Mouse (Mus musculus) hindbrain, postnatal 0 days (tissue): ENCODE measurements around the gene Il17a. TPM values are rescaled to one million over a fixed set of nuclear protein-coding genes. Genes with fewer than 3 reads are reported as not detected.

Experiments used
- ATAC-seq: fragments of 200-750 bp; cut with Nextera tagmentation; 2 replicates; pipeline ENCODE4 v1.8.0; 2017; ENCODE audit warnings: mild to moderate bottlenecking, moderate TSS enrichment, moderate library complexity
- DNase-seq: peaks from one replicate; pipeline ENCODE4 v3.0.0-alpha.2; 2015; ENCODE audit warnings: low spot score
- H3K27ac ChIP-seq: fragments of 300-500 bp; sonication (generic); 2 replicates; pipeline ENCODE4 v1.5.1; 2014; ENCODE audit warnings: mild to moderate bottlenecking
- H3K27me3 ChIP-seq: fragments of 300-500 bp; sonication (generic); 2 replicates; pipeline ENCODE4 v1.6.1; 2014; ENCODE audit warnings: low read length, mixed read lengths; ENCODE audit not compliant: insufficient read depth
- H3K36me3 ChIP-seq: fragments of 300-500 bp; sonication (generic); 2 replicates; pipeline ENCODE4 v1.6.1; 2014; ENCODE audit warnings: low read length, mixed read lengths; ENCODE audit not compliant: insufficient read depth
- H3K4me1 ChIP-seq: fragments of 300-500 bp; sonication (generic); 2 replicates; pipeline ENCODE4 v1.6.1; 2014; ENCODE audit warnings: antibody characterized with exemption, low read length, mixed read lengths; ENCODE audit not compliant: insufficient read depth
- H3K4me2 ChIP-seq: fragments of 300-500 bp; sonication (generic); 2 replicates; pipeline ENCODE4 v1.6.1; 2014; ENCODE audit warnings: low read depth, mild to moderate bottlenecking, low read length, moderate library complexity, mixed read lengths
- H3K4me3 ChIP-seq: fragments of 300-500 bp; sonication (generic); 2 replicates; pipeline ENCODE4 v1.5.1; 2014; ENCODE audit warnings: low read length
- H3K9ac ChIP-seq: fragments of 300-500 bp; sonication (generic); replicated peaks from 2 replicates; pipeline ENCODE4 v1.6.1; 2014; ENCODE audit warnings: mild to moderate bottlenecking, low read length, moderate library complexity, mixed read lengths
- H3K9me3 ChIP-seq: fragments of 300-500 bp; sonication (generic); 2 replicates; pipeline ENCODE4 v1.6.1; 2016; ENCODE audit warnings: low read length, mixed read lengths
- CTCF ChIP-seq: IDR thresholded peaks from 2 replicates; pipeline ENCODE4 v1.5.1; 2016; ENCODE audit warnings: antibody characterized with exemption, control low read depth, low read depth
- WGBS: fragments of 180-500 bp; shearing (Covaris S2); extraction: QIAGEN DNeasy Blood & Tissue Kit; methylation state at CpG from one replicate; pipeline ENCODE4 v1.1.7; 2014; 5-methylcytosine and 5-hydroxymethylcytosine counted together
- polyA plus RNA-seq: library from polyadenylated mRNA; unstranded; fragments of >200 nt; fragmentation: Nextera tagmentation; extraction: Ambion mirVana; gene quantifications from 2 replicates; pipeline ENCODE4 v1.2.1, GENCODE M21; 2015
- total RNA-seq: library from RNA; depleted of rRNA; stranded (reverse); fragments of >200 nt; gene quantifications from 2 replicates; pipeline ENCODE4 v1.2.3, GENCODE M21; 2014

Il17a gene
- total and polyA plus RNA-seq, 2 experiments from 2014 or later: not detected

DNA sequence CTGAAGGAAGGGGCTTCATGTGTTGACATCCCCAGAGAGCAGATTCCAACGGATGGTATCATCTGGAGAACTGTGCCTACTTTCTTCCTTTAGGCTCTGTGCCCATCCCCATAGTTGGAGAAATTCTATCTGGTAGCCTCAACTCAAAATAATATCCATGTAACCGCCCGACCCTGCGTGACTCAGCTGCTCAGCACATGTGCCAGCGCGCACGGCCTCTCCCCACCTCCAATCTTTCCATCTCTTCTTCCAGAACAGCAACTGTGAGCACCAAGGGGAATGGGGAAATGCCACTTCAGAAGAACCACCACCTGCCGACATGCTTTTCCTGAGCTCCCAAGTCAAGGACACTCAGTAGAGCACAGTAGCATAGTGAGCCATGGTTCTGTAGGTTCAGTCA is 39.4 kb upstream of the Il17a start:
- ATAC-seq: no peak
- H3K9ac ChIP-seq: no peak overlapping the region

GRCm38 (mm10) chr1:20693634-20694313 is 36.9 kb upstream of the Il17a start:
- Histone ChIP-seq H3K9me3 (no peaks in the 10 kb centered on the region), H3K4me3 (no peak overlapping the region), H3K27me3 (no peaks in the 10 kb centered on the region), H3K4me1 (no peaks in the 10 kb centered on the region), H3K36me3 (no peaks in the 10 kb centered on the region), H3K9ac (no peak overlapping the region), H3K27ac (no peak overlapping the region), H3K4me2 (no peak overlapping the region)
- TF ChIP-seq CTCF: no peak
- no peak for ATAC-seq
- WGBS: 88% methylated on average over 6 of the region's 6 CpGs
- no peak for DNase-seq

More for the DNA sequence above, 39.4 kb upstream of the Il17a start:
- H3K36me3 ChIP-seq: no peaks in the 10 kb centered on the region
- no peak overlapping the region for H3K4me2 ChIP-seq
- no peaks in the 10 kb centered on the region for H3K9me3 ChIP-seq
- WGBS: 91% methylated on average over 8 of the region's 8 CpGs
- no peak for DNase-seq
- H3K27ac ChIP-seq: no peak overlapping the region
- TF ChIP-seq CTCF: no peak
- H3K4me3 ChIP-seq: no peak overlapping the region
- no peaks in the 10 kb centered on the region for H3K27me3 ChIP-seq
- no peaks in the 10 kb centered on the region for H3K4me1 ChIP-seq

DNA sequence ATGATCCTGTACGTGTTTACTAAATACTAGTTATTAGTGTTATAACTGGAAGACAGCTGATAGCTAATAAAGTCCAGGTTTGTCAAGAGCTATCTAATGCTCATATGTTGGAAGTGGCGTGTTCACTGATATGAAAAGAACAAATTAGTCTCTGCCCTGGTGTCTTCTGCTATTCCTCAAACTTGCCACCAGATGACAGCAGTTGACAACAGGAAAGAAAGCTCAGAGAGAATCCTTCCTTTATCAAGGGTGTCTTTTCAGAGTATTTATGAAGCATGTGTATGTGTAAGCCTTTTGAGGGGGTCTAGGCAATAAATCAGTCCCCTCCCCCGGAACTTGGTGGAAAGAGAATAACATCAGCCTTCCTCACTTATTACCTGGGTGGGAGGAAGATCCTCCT is 30.7 kb upstream of the Il17a start:
- Histone ChIP-seq H3K36me3 (no peaks in the 10 kb centered on the region), H3K4me2 (no peak overlapping the region), H3K27ac (no peak overlapping the region), H3K9ac (no peak overlapping the region), H3K4me3 (no peak overlapping the region), H3K27me3 (no peaks in the 10 kb centered on the region), H3K4me1 (no peaks in the 10 kb centered on the region), H3K9me3 (no peaks in the 10 kb centered on the region)
- ATAC-seq (peak; percentile 59), DNase-seq (peak; percentile 48)
- TF ChIP-seq CTCF: peak; percentile 85
- 73% methylated on average over 3 of the region's 3 CpGs for WGBS

DNA sequence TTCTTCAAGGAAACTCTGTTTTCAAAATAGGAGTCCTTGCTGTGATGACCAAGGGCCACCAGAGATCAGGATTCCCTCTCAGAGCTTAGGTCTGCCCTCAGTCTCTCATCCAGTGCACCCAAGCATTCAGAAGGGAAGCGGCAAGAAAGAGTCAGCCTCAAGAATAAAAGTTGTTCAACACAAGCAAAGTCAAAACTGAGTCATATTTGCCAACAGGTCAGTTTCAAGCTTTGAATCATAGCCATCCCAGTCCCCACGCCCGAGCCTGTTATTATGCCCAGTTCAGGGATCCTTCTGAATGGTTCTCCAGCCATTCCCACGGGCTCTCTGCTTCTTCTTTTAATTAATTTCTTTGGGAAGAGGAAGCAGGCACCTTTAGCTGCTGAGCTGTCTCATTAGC is 5.9 kb downstream of the Il17a start:
- ATAC-seq (no peak), DNase-seq (no peak)

DNA sequence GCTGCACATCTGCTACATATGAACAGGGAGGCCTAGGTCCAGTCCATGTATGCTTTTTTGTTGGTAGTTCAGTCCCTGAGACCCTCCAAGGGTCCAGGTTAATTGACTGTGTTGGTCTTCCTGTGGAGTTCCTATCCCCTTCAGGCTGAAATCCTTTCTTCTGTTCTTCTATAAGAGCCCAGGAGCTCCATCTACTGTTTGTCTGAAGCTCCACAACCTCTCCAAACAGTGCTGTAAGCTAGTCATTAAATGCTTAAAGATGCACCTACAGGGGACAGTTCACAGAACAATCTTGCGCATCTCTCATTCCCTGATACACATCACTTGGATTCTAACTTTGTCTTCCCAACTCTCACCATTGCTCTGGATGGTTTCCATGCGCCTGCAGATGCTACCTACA is 7.8 kb downstream of the Il17a start:
- 92% methylated on average over 2 of the region's 2 CpGs for WGBS
- no peaks in the 10 kb centered on the region for H3K9me3 ChIP-seq
- ATAC-seq (no peak), DNase-seq (no peak)
- no peak overlapping the region for H3K9ac ChIP-seq
- TF ChIP-seq CTCF: no peak
- no peaks in the 10 kb centered on the region for H3K27me3 ChIP-seq
- no peak overlapping the region for H3K4me2 ChIP-seq
- H3K27ac ChIP-seq: no peak overlapping the region
- H3K4me3 ChIP-seq: no peak overlapping the region
- H3K36me3 ChIP-seq: no peaks in the 10 kb centered on the region
- H3K4me1 ChIP-seq: no peaks in the 10 kb centered on the region

More for the DNA sequence above, 5.9 kb downstream of the Il17a start:
- Histone ChIP-seq H3K4me3 (no peak overlapping the region), H3K36me3 (no peaks in the 10 kb centered on the region), H3K27me3 (no peaks in the 10 kb centered on the region), H3K27ac (no peak overlapping the region), H3K9ac (no peak overlapping the region), H3K4me2 (no peak overlapping the region), H3K4me1 (no peaks in the 10 kb centered on the region), H3K9me3 (no peaks in the 10 kb centered on the region)
- no peak for TF ChIP-seq CTCF
- WGBS: 82% methylated on average over 4 of the region's 4 CpGs

DNA sequence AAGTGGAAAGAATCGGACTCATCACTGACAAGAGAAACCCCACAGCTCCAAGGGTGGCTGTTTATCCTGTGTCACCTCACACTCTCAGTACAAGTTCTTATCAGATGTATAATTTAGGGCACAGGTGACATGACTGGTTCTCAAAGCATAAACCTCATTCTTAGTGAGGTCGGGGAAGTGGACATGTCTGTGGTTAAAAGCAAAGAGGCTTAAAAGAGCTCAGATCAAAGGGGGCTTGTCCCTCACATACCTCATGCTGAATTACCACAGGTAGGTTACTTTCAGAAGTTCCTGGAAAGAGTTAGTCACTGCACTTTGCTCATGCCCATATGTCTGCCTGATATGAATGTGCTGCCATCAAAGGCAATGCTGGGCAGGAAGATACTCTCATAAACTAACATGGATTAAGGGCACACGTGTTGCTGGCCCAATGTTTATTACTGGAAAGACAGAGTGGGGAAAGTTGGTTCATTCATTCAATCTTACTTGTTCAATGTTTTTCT is 9.8 kb downstream of the Il17a start:
- WGBS: 87% methylated on average over 3 of the region's 3 CpGs
- Histone ChIP-seq H3K27ac (no peak overlapping the region), H3K4me3 (no peak overlapping the region), H3K9me3 (no peaks in the 10 kb centered on the region), H3K9ac (no peak overlapping the region), H3K36me3 (no peaks in the 10 kb centered on the region), H3K4me1 (no peaks in the 10 kb centered on the region), H3K27me3 (no peaks in the 10 kb centered on the region), H3K4me2 (no peak overlapping the region)
- DNase-seq: no peak
- TF ChIP-seq CTCF: no peak
- ATAC-seq: no peak

DNA sequence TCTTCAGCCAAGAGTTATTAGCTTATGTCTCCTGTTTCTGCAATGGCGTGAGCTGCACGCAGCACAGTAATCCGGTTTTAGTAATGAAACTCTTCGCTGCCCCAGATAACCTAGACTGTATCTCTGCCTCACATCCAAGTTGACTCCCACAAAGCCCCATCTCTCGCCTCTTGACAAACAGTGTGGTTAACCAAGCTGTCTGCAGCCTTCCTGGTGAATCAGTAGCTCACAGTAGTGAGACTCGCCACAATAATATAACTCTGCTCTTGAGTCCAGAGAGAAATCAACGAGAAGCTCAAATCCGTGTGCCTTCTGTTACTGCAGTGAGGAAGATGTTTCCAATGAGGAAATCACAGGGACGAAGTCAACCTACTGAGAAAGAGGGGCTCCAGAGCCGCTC is 23.7 kb downstream of the Il17a start:
- no peak for DNase-seq
- H3K27ac ChIP-seq: no peak overlapping the region
- no peak overlapping the region for H3K9ac ChIP-seq
- no peak overlapping the region for H3K4me2 ChIP-seq
- H3K4me1 ChIP-seq: no peaks in the 10 kb centered on the region
- no peaks in the 10 kb centered on the region for H3K9me3 ChIP-seq
- H3K36me3 ChIP-seq: no peaks in the 10 kb centered on the region
- H3K27me3 ChIP-seq: no peaks in the 10 kb centered on the region
- ATAC-seq: no peak
- no peak overlapping the region for H3K4me3 ChIP-seq
- WGBS: 81% methylated on average over 10 of the region's 10 CpGs
- TF ChIP-seq CTCF: no peak
